Mouse (Mus musculus): ENCODE measurements around the gene Ptpn7. TPM values are rescaled to one million over a fixed set of nuclear protein-coding genes. Genes with fewer than 3 reads are reported as not detected.

Gene Ptpn7
- polyA plus RNA-seq, 1 experiment: 1.8 TPM

Other genes starting within 250 kb of the Ptpn7 start
- 8.9 and 9.8 TPM in 2 replicates for gene Ppp1r12b, start 176.8 kb upstream of the Ptpn7 start, polyA plus RNA-seq (2011; ENCODE audit: insufficient read depth, insufficient read length, low read depth, missing spikeins)
- 96.8 and 99.6 TPM in 2 replicates for gene Ube2t, start 170.1 kb upstream of the Ptpn7 start, polyA plus RNA-seq (2011; ENCODE audit: insufficient read depth, insufficient read length, low read depth, missing spikeins)
- 0.26 and 0.81 TPM in 2 replicates for gene Lgr6, start 27.4 kb upstream of the Ptpn7 start, polyA plus RNA-seq (2011; ENCODE audit: insufficient read depth, insufficient read length, low read depth, missing spikeins)
- gene Arl8a, start 14.1 kb downstream of the Ptpn7 start, polyA plus RNA-seq (2011; ENCODE audit: insufficient read depth, insufficient read length, low read depth, missing spikeins): 94.4 and 106 TPM in 2 replicates
- gene Gpr37l1, start 35.0 kb downstream of the Ptpn7 start, polyA plus RNA-seq (2011; ENCODE audit: insufficient read depth, insufficient read length, low read depth, missing spikeins): not detected in 2 replicates
- gene Elf3, start 125.9 kb downstream of the Ptpn7 start, polyA plus RNA-seq (2011; ENCODE audit: insufficient read depth, insufficient read length, low read depth, missing spikeins): 36.6 and 37.3 TPM in 2 replicates
- gene Rnpep, start 151.4 kb downstream of the Ptpn7 start, polyA plus RNA-seq (2011; ENCODE audit: insufficient read depth, insufficient read length, low read depth, missing spikeins): 44.5 and 47.3 TPM in 2 replicates
- 164 TPM in 2 replicates for gene Timm17a, start 181.1 kb downstream of the Ptpn7 start, polyA plus RNA-seq (2011; ENCODE audit: insufficient read depth, insufficient read length, low read depth, missing spikeins)
- 2.2 and 2.5 TPM in 2 replicates for gene Lmod1, start 192.1 kb downstream of the Ptpn7 start, polyA plus RNA-seq (2011; ENCODE audit: insufficient read depth, insufficient read length, low read depth, missing spikeins)
- 14.1 and 15.0 TPM in 2 replicates for gene Shisa4, start 242.5 kb downstream of the Ptpn7 start, polyA plus RNA-seq (2011; ENCODE audit: insufficient read depth, insufficient read length, low read depth, missing spikeins)

All from ES-Bruce4 (cell line).